Mouse (Mus musculus) kidney, adult 10 weeks (tissue): ENCODE results near the gene Hsf3. TPM values are rescaled to one million over a fixed set of nuclear protein-coding genes. Genes with fewer than 3 reads are reported as not detected.

Experiments
- polyA plus RNA-seq: library from polyadenylated mRNA; stranded (reverse); fragments of 350-450 nt; fragmentation: Illumina TruSeq; extraction: RNeasy Lipid Tissue Mini Kit (QIAGEN cat#74804); gene quantifications from one replicate; pipeline ENCODE4 v1.2.3, GENCODE M21; 2014; ENCODE audit warnings: low read depth, low replicate concordance

Hsf3 gene
- 1.1 TPM for polyA plus RNA-seq

GRCm38 (mm10) chrX:96456201-96456963 lies at the start of gene Hsf3:
Hsf3 (minus strand) TSS chrX:96456294.

GRCm38 (mm10) chrX:96455149-96455548 lies 945 bp downstream of the Hsf3 start, which contains the start of gene Heph:
Heph (plus strand) TSS chrX:96455359.

GRCm38 (mm10) chrX:96293338-96293737 lies 162.8 kb downstream of the Hsf3 start, which contains the start of gene Vsig4:
Vsig4 (minus strand) TSS chrX:96293438.

Other genes starting within 250 kb of the Hsf3 start
- 0.32 TPM for gene Vsig4, start 162.9 kb downstream of the Hsf3 start, polyA plus RNA-seq
- gene Heph, start 935 bp downstream of the Hsf3 start, polyA plus RNA-seq = 23.5 TPM